Mouse (Mus musculus) neural tube, embryonic 14.5 days (tissue): ENCODE measurements at regions not wholly inside any gene's neighbourhood (a gene's known extent, or its start where the extent isn't known, plus 50 kb on each side); places are given as distances from the start of the nearest gene placed in this dataset.

ENCODE experiments used
- ATAC-seq: fragments of 200-750 bp; cut with Nextera tagmentation; 2 replicates; pipeline ENCODE4 v1.8.0; 2017; ENCODE audit warnings: low read depth, mild to moderate bottlenecking, moderate TSS enrichment, moderate library complexity
- H3K27ac ChIP-seq: fragments of 300-500 bp; sonication (generic); 2 replicates; pipeline ENCODE4 v1.5.1; 2014; ENCODE audit warnings: low read depth, mild to moderate bottlenecking, control low read depth, low read length, moderate library complexity, mixed read lengths
- H3K27me3 ChIP-seq: fragments of 300-500 bp; sonication (generic); 2 replicates; pipeline ENCODE4 v1.6.1; 2014; ENCODE audit warnings: low read length; ENCODE audit not compliant: control insufficient read depth, insufficient read depth
- H3K36me3 ChIP-seq: fragments of 300-500 bp; sonication (generic); 2 replicates; pipeline ENCODE4 v1.6.1; 2014; ENCODE audit warnings: low read length, mixed read lengths; ENCODE audit not compliant: control insufficient read depth, insufficient read depth
- H3K4me1 ChIP-seq: fragments of 300-500 bp; sonication (generic); 2 replicates; pipeline ENCODE4 v1.6.1; 2014; ENCODE audit warnings: low read length; ENCODE audit not compliant: control insufficient read depth, insufficient read depth
- H3K4me2 ChIP-seq: fragments of 300-500 bp; sonication (generic); 2 replicates; pipeline ENCODE4 v1.6.1; 2014; ENCODE audit warnings: mild to moderate bottlenecking, low read depth, low read length, control low read depth
- H3K4me3 ChIP-seq: fragments of 300-500 bp; sonication (generic); 2 replicates; pipeline ENCODE4 v1.5.1; 2014; ENCODE audit warnings: low read depth, low read length, control low read depth, mixed read lengths
- H3K9ac ChIP-seq: fragments of 300-500 bp; sonication (generic); replicated peaks from 2 replicates; pipeline ENCODE4 v1.6.1; 2014; ENCODE audit warnings: low read depth, mild to moderate bottlenecking, control low read depth, low read length, mixed read lengths
- H3K9me3 ChIP-seq: fragments of 300-500 bp; sonication (generic); 2 replicates; pipeline ENCODE4 v1.6.1; 2016; ENCODE audit warnings: low read length; ENCODE audit not compliant: control insufficient read depth
- WGBS: fragments of 180-500 bp; shearing (Covaris S2); extraction: QIAGEN DNeasy Blood & Tissue Kit; methylation state at CpG from one replicate; pipeline ENCODE4 v1.1.7; 2014; 5-methylcytosine and 5-hydroxymethylcytosine counted together

GRCm38 (mm10) chr12:56404833-56405232 lies 59.1 kb upstream of the Mbip start:
- Histone ChIP-seq H3K4me3 (no peak overlapping the region), H3K9me3 (no peaks in the 10 kb centered on the region), H3K27ac (no peak overlapping the region), H3K4me2 (no peak overlapping the region), H3K36me3 (no peaks in the 10 kb centered on the region), H3K9ac (no peak overlapping the region), H3K27me3 (no peaks in the 10 kb centered on the region), H3K4me1 (no peaks in the 10 kb centered on the region)
- 43% methylated on average over 4 of the region's 4 CpGs for WGBS
- ATAC-seq: no peak

- WGBS: 91% methylated on average over 2 of the region's 2 CpGs
- no peak overlapping the region for H3K4me3 ChIP-seq
- no peak overlapping the region for H3K27ac ChIP-seq
- H3K4me1 ChIP-seq: no peaks in the 10 kb centered on the region
- no peak overlapping the region for H3K9ac ChIP-seq
- no peak for ATAC-seq
- H3K4me2 ChIP-seq: no peak overlapping the region
- H3K36me3 ChIP-seq: no peaks in the 10 kb centered on the region
- no peaks in the 10 kb centered on the region for H3K27me3 ChIP-seq
- H3K9me3 ChIP-seq: no peaks in the 10 kb centered on the region
Measured at GRCm38 (mm10) chr12:56404262-56404661, 58.6 kb upstream of the Mbip start.

GRCm38 (mm10) chr12:56403626-56404025 lies 57.9 kb upstream of the Mbip start:
- no peak overlapping the region for H3K4me2 ChIP-seq
- no peaks in the 10 kb centered on the region for H3K36me3 ChIP-seq
- ATAC-seq: no peak
- no peaks in the 10 kb centered on the region for H3K27me3 ChIP-seq
- no peak overlapping the region for H3K9ac ChIP-seq
- H3K9me3 ChIP-seq: no peaks in the 10 kb centered on the region
- no peaks in the 10 kb centered on the region for H3K4me1 ChIP-seq
- H3K27ac ChIP-seq: no peak overlapping the region
- WGBS: 84% methylated on average over 6 of the region's 6 CpGs
- H3K4me3 ChIP-seq: no peak overlapping the region

- ATAC-seq: no peak
- 60% methylated on average over 6 of the region's 6 CpGs for WGBS
- Histone ChIP-seq H3K36me3 (no peaks in the 10 kb centered on the region), H3K9me3 (no peaks in the 10 kb centered on the region), H3K27ac (no peak overlapping the region), H3K4me3 (no peak overlapping the region), H3K9ac (no peak overlapping the region), H3K4me1 (no peaks in the 10 kb centered on the region), H3K4me2 (no peak overlapping the region), H3K27me3 (no peaks in the 10 kb centered on the region)
Measured at GRCm38 (mm10) chr12:56402844-56403243, 57.1 kb upstream of the Mbip start.

- H3K36me3 ChIP-seq: no peaks in the 10 kb centered on the region
- no peak overlapping the region for H3K4me2 ChIP-seq
- no peaks in the 10 kb centered on the region for H3K4me1 ChIP-seq
- H3K27me3 ChIP-seq: no peaks in the 10 kb centered on the region
- H3K27ac ChIP-seq: no peak overlapping the region
- no peak for ATAC-seq
- no peak overlapping the region for H3K4me3 ChIP-seq
- H3K9ac ChIP-seq: no peak overlapping the region
- H3K9me3 ChIP-seq: no peaks in the 10 kb centered on the region
- WGBS: 58% methylated on average over 7 of the region's 7 CpGs
Measured at GRCm38 (mm10) chr12:56402137-56402536, 56.4 kb upstream of the Mbip start.
